Mouse (Mus musculus): Measurements from ENCODE around the gene Patl1. TPM values are rescaled to one million over a fixed set of nuclear protein-coding genes. Genes with fewer than 3 reads are reported as not detected.
"Not testable (repeated sequence)": the region's sequence is repeated elsewhere in the genome, so short reads cannot be mapped to it uniquely, and the experiment has no call there.

Patl1 gene
- polyA plus RNA-seq, 1 experiment from 2014 or later, result 18.3 TPM

DNA sequence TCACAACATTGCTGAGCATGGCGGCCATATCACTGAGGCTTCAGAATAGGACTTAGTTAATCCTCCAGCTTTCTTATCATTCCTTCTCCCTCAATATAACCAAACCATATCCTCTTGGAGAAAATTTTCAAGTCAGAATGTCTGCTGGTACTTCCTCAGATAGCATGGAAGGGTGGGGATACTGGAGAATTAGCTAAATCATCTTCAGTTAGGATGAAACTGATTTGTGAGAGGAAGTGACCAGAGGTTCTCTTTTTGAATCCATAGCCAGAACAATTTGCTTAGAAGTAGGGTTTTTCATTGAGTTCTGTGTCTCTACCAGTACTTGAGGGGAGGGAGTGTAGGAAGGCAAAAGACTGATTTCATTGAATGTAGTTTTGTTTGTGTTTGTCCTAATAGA lies 9.9 kb downstream of the Patl1 start:
- no peak overlapping the region for H3K27ac ChIP-seq (ENCODE audit: low read depth, low read length)
- no peaks in the 10 kb centered on the region for H3K27me3 ChIP-seq (ENCODE audit: control insufficient read depth, insufficient read depth, low read length)
- peaks cover 52% of the 10 kb centered on the region for H3K36me3 ChIP-seq (ENCODE audit: control insufficient read depth, insufficient read depth, low read length)
- H3K4me1 ChIP-seq (ENCODE audit: control insufficient read depth, insufficient read depth, low read length), result no peaks in the 10 kb centered on the region
- no peak overlapping the region for H3K4me3 ChIP-seq (ENCODE audit: low read depth, low read length)
- no peak overlapping the region for H3K9ac ChIP-seq (replicated peaks; ENCODE audit: low read depth, low read length)
- H3K4me2 ChIP-seq (ENCODE audit: low read depth, low read length), result no peak overlapping the region
- WGBS, result 95% methylated on average over 1 of the region's 1 CpGs
- no peaks in the 10 kb centered on the region for H3K9me3 ChIP-seq (ENCODE audit: control insufficient read depth, low read length)
- ATAC-seq (ENCODE audit: low read depth), result no peak

DNA sequence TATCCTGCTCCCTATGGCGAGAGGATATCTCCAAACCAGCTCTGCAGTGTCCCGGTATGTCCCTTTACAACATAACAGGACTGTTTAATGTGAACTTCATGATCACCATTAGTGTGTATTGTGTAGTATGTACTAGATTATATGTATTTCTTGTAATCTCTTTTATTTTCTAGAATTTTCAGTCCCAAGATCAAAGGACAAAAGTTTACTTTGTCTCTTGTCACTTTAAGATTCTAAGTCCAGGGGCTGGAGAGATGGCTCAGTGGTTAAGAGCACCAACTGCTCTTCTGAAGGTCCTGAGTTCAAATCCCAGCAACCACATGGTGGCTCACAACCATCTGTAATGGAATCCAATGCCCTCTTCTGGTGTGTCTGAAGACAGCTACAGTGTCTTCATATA lies 10.3 kb downstream of the Patl1 start:
- peaks cover 56% of the 10 kb centered on the region for H3K36me3 ChIP-seq (ENCODE audit: control insufficient read depth, insufficient read depth, low read length)
- H3K4me1 ChIP-seq (ENCODE audit: control insufficient read depth, insufficient read depth, low read length); H3K4me3 ChIP-seq (ENCODE audit: low read depth, low read length); ATAC-seq (ENCODE audit: low read depth); H3K9ac ChIP-seq (replicated peaks; ENCODE audit: low read depth, low read length); H3K27ac ChIP-seq (ENCODE audit: low read depth, low read length); H3K4me2 ChIP-seq (ENCODE audit: low read depth, low read length); H3K27me3 ChIP-seq (ENCODE audit: control insufficient read depth, insufficient read depth, low read length); H3K9me3 ChIP-seq (ENCODE audit: control insufficient read depth, low read length): not testable (repeated sequence)
- WGBS, result 97% methylated on average over 2 of the region's 2 CpGs

DNA sequence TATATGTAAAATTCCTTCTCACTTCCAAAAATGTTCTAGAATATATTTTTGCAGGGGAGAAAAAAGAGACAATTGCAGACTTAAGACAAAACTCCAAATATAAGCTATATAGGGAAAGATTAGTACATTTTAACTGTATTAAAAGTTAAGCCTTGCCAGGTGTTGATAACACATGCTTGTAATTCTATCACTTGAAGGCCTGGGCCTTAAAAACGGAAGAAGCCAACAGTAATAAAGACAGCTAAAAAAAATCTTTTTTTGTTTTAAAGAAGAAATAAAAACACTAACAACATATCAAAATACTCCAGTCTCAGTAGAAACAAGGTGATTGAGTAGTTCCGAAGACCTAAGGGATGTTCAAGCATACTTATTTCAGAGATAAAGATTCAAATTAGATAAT lies 14.2 kb downstream of the Patl1 start:
- Histone ChIP-seq H3K4me1 (ENCODE audit: control insufficient read depth, insufficient read depth, low read length) (no peaks in the 10 kb centered on the region), H3K9ac (replicated peaks; ENCODE audit: low read depth, low read length) (no peak overlapping the region), H3K4me2 (ENCODE audit: low read depth, low read length) (no peak overlapping the region), H3K36me3 (ENCODE audit: control insufficient read depth, insufficient read depth, low read length) (peaks cover 65% of the 10 kb centered on the region), H3K27ac (ENCODE audit: low read depth, low read length) (no peak overlapping the region), H3K9me3 (ENCODE audit: control insufficient read depth, low read length) (no peaks in the 10 kb centered on the region), H3K27me3 (ENCODE audit: control insufficient read depth, insufficient read depth, low read length) (no peaks in the 10 kb centered on the region), H3K4me3 (ENCODE audit: low read depth, low read length) (no peak overlapping the region)
- WGBS, result 93% methylated on average over 2 of the region's 2 CpGs
- ATAC-seq (ENCODE audit: low read depth), result no peak

- Histone ChIP-seq H3K36me3 (ENCODE audit: control insufficient read depth, insufficient read depth, low read length) (peaks cover 68% of the 10 kb centered on the region), H3K4me2 (ENCODE audit: low read depth, low read length) (no peak overlapping the region), H3K9ac (replicated peaks; ENCODE audit: low read depth, low read length) (no peak overlapping the region), H3K4me3 (ENCODE audit: low read depth, low read length) (no peak overlapping the region), H3K27me3 (ENCODE audit: control insufficient read depth, insufficient read depth, low read length) (no peaks in the 10 kb centered on the region), H3K27ac (ENCODE audit: low read depth, low read length) (no peak overlapping the region), H3K4me1 (ENCODE audit: control insufficient read depth, insufficient read depth, low read length) (no peaks in the 10 kb centered on the region), H3K9me3 (ENCODE audit: control insufficient read depth, low read length) (no peaks in the 10 kb centered on the region)
- ATAC-seq (ENCODE audit: low read depth), result no peak
- WGBS, result 98% methylated on average over 4 of the region's 4 CpGs
Observed at GRCm38 (mm10) chr19:11928025-11928748, 16.0 kb downstream of the Patl1 start.

DNA sequence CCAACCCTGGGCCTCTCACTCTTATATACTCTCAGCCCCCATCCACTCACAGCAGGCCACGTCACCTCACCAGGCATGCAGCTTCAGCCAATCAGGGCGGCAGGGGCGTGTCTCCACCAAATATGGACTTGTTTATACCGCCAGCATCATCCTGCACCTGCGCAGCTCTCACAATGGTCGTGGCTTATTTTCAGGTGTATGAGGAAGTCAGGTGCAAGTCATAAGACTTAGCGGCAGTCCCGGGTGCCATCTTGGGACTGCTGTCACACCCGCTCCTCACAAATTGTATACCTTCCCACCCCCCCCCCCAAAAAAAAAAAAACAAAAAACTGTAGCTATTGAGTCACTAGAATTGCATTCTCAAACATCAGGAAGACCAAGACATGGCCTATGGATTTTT lies 34.3 kb downstream of the Patl1 start:
- not testable (repeated sequence) for H3K27me3 ChIP-seq (ENCODE audit: control insufficient read depth, insufficient read depth, low read length); H3K4me2 ChIP-seq (ENCODE audit: low read depth, low read length); H3K4me1 ChIP-seq (ENCODE audit: control insufficient read depth, insufficient read depth, low read length); ATAC-seq (ENCODE audit: low read depth); H3K4me3 ChIP-seq (ENCODE audit: low read depth, low read length); H3K9me3 ChIP-seq (ENCODE audit: control insufficient read depth, low read length); H3K27ac ChIP-seq (ENCODE audit: low read depth, low read length); H3K9ac ChIP-seq (replicated peaks; ENCODE audit: low read depth, low read length)
- H3K36me3 ChIP-seq (ENCODE audit: control insufficient read depth, insufficient read depth, low read length), result peaks cover 23% of the 10 kb centered on the region
- 95% methylated on average over 9 of the region's 9 CpGs for WGBS

DNA sequence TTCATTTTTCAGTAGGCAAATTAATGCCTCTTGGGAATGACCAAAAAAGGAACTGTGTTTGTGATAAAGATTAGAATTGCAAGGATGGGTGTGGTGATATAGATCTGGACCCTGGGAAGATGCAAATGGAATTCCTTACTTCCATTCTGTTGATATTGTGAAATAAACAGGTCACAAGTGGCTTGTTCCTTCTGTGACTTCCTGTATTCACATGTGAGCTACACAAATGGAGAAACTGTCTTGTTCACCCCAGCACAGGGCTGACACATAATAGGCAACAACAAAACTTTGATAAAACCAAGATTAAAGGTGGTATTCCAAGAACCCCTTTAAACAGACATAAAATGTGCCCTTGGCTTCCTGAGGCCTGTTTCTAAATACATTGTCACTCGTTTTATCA lies 37.7 kb downstream of the Patl1 start:
- WGBS, result 65% methylated on average over 1 of the region's 1 CpGs
- 0 out of 2 replicates have a peak, but pooled peaks cover 5% of the 10 kb centered on the region for H3K36me3 ChIP-seq (ENCODE audit: control insufficient read depth, insufficient read depth, low read length)
- no peak overlapping the region for H3K4me3 ChIP-seq (ENCODE audit: low read depth, low read length)
- no peak overlapping the region for H3K4me2 ChIP-seq (ENCODE audit: low read depth, low read length)
- H3K27ac ChIP-seq (ENCODE audit: low read depth, low read length), result no peak overlapping the region
- H3K27me3 ChIP-seq (ENCODE audit: control insufficient read depth, insufficient read depth, low read length), result no peaks in the 10 kb centered on the region
- H3K9me3 ChIP-seq (ENCODE audit: control insufficient read depth, low read length), result no peaks in the 10 kb centered on the region
- no peak overlapping the region for H3K9ac ChIP-seq (replicated peaks; ENCODE audit: low read depth, low read length)
- no peaks in the 10 kb centered on the region for H3K4me1 ChIP-seq (ENCODE audit: control insufficient read depth, insufficient read depth, low read length)
- ATAC-seq (ENCODE audit: low read depth), result no peak

DNA sequence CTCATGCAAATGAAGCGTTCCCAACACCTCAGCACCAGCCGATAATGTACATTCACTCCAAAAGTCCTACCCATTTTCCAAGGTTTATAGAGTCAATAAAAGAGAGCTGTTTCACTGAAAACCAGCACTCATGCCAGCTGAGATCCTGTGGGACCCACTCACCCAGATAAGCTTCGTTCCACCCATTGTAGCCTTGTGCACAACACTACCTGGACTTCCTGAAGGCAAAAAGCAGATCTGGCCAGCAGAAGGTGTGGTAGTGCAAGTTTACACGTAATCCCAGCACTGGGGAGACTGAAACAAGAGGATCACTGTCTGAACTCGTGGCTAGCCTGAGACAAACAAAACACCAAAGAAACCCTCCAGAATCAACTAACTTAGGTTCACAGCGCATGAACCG lies 38.5 kb downstream of the Patl1 start:
- Histone ChIP-seq H3K27me3 (ENCODE audit: control insufficient read depth, insufficient read depth, low read length) (no peaks in the 10 kb centered on the region), H3K9me3 (ENCODE audit: control insufficient read depth, low read length) (no peaks in the 10 kb centered on the region), H3K36me3 (ENCODE audit: control insufficient read depth, insufficient read depth, low read length) (no peaks in the 10 kb centered on the region), H3K27ac (ENCODE audit: low read depth, low read length) (no peak overlapping the region), H3K4me3 (ENCODE audit: low read depth, low read length) (no peak overlapping the region), H3K4me1 (ENCODE audit: control insufficient read depth, insufficient read depth, low read length) (no peaks in the 10 kb centered on the region), H3K4me2 (ENCODE audit: low read depth, low read length) (no peak overlapping the region), H3K9ac (replicated peaks; ENCODE audit: low read depth, low read length) (no peak overlapping the region)
- WGBS, result 83% methylated on average over 7 of the region's 7 CpGs
- no peak for ATAC-seq (ENCODE audit: low read depth)

DNA sequence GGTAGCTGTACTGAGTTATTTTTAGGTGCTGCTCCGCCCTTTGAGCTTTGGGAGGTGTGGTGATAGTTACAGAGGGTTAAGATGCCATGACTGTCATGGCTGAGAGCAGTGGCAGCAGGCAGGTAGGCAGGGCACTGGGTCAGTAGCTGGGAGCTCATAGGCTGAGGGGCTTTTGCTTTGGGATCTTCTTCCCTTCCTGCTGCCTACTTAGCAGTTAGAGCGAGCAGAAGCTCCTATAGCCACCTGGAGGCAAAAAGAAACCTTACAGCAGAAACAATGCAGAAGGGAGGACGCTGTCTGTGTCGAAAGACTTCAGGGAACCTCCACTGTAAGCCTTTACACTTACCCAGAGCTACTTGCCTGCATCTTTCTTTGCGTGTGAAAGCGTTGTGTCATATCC lies 42.0 kb downstream of the Patl1 start:
- no peak overlapping the region for H3K4me3 ChIP-seq (ENCODE audit: low read depth, low read length)
- no peaks in the 10 kb centered on the region for H3K36me3 ChIP-seq (ENCODE audit: control insufficient read depth, insufficient read depth, low read length)
- H3K9me3 ChIP-seq (ENCODE audit: control insufficient read depth, low read length), result no peaks in the 10 kb centered on the region
- no peak overlapping the region for H3K27ac ChIP-seq (ENCODE audit: low read depth, low read length)
- ATAC-seq (ENCODE audit: low read depth), result no peak
- H3K4me2 ChIP-seq (ENCODE audit: low read depth, low read length), result no peak overlapping the region
- H3K9ac ChIP-seq (replicated peaks; ENCODE audit: low read depth, low read length), result no peak overlapping the region
- no peaks in the 10 kb centered on the region for H3K4me1 ChIP-seq (ENCODE audit: control insufficient read depth, insufficient read depth, low read length)
- WGBS, result 54% methylated on average over 6 of the region's 6 CpGs
- H3K27me3 ChIP-seq (ENCODE audit: control insufficient read depth, insufficient read depth, low read length), result no peaks in the 10 kb centered on the region

DNA sequence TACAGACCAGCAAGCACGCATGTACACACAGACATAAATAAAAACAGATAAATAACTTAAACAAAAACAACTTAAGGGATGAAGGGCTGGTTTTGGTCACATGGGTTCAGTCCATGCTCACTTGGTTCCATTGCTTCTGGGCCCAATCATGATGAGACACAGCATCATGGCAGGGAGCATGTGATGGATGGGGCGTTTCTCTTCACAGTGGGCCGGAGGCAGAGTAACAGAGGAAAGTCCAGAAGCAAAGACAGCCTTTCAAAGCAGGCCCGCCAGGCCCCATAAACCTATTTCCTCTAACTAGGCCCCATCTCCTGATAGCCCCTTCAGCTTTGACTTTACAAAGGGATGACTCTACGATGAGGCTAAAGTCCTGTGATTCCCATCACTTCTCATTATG lies 44.4 kb downstream of the Patl1 start:
- H3K36me3 ChIP-seq (ENCODE audit: control insufficient read depth, insufficient read depth, low read length), result no peaks in the 10 kb centered on the region
- no peaks in the 10 kb centered on the region for H3K4me1 ChIP-seq (ENCODE audit: control insufficient read depth, insufficient read depth, low read length)
- no peaks in the 10 kb centered on the region for H3K27me3 ChIP-seq (ENCODE audit: control insufficient read depth, insufficient read depth, low read length)
- no peak overlapping the region for H3K9ac ChIP-seq (replicated peaks; ENCODE audit: low read depth, low read length)
- no peaks in the 10 kb centered on the region for H3K9me3 ChIP-seq (ENCODE audit: control insufficient read depth, low read length)
- WGBS, result 48% methylated on average over 5 of the region's 5 CpGs
- no peak overlapping the region for H3K4me3 ChIP-seq (ENCODE audit: low read depth, low read length)
- H3K4me2 ChIP-seq (ENCODE audit: low read depth, low read length), result no peak overlapping the region
- no peak for ATAC-seq (ENCODE audit: low read depth)
- H3K27ac ChIP-seq (ENCODE audit: low read depth, low read length), result no peak overlapping the region
